Mouse (Mus musculus) olfactory bulb, adult 2 months (tissue): ENCODE results near the gene Bod1. TPM values are rescaled to one million over a fixed set of nuclear protein-coding genes. Genes with fewer than 3 reads are reported as not detected.

Source experiments
- H3K27ac ChIP-seq: fragments of 200-500 bp; 2 replicates; pipeline ENCODE4 v1.5.1; 2012; ENCODE audit warnings: low read depth, low read length; ENCODE audit not compliant: insufficient read depth
- H3K4me1 ChIP-seq: fragments of 200-500 bp; 2 replicates; pipeline ENCODE4 v1.6.1; 2012; ENCODE audit warnings: low read length; ENCODE audit not compliant: control insufficient read depth, insufficient read depth
- H3K4me3 ChIP-seq: fragments of 200-500 bp; 2 replicates; pipeline ENCODE4 v1.5.1; 2012; ENCODE audit warnings: mild to moderate bottlenecking, low read depth, low read length, moderate library complexity; ENCODE audit not compliant: insufficient read depth
- CTCF ChIP-seq: fragments of 200-500 bp; IDR thresholded peaks from 2 replicates; pipeline ENCODE4 v1.5.1; 2012; ENCODE audit warnings: low read depth, mild to moderate bottlenecking, low read length, moderate library complexity; ENCODE audit not compliant: insufficient read depth
- POLR2A ChIP-seq: fragments of 200-500 bp; IDR thresholded peaks from 2 replicates; pipeline ENCODE4 v1.6.1; 2012; ENCODE audit warnings: mild to moderate bottlenecking, low read depth, low read length, moderate library complexity; ENCODE audit not compliant: insufficient read depth
- whole genome bisulfite sequencing: fragments of 180-500 bp; shearing (Covaris S2); methylation state at CpG from one replicate; pipeline ENCODE4 v1.1.7; 2018; 5-methylcytosine and 5-hydroxymethylcytosine counted together
- polyA plus RNA-seq: library from polyadenylated mRNA; stranded (reverse); fragments of >200 nt; gene quantifications from 2 replicates; pipeline ENCODE4 v1.2.4, GENCODE M21; 2012; ENCODE audit warnings: low replicate concordance; ENCODE audit not compliant: missing spikeins, insufficient read depth, insufficient read length

Bod1 gene
- polyA plus RNA-seq, 1 experiment: not detected

DNA sequence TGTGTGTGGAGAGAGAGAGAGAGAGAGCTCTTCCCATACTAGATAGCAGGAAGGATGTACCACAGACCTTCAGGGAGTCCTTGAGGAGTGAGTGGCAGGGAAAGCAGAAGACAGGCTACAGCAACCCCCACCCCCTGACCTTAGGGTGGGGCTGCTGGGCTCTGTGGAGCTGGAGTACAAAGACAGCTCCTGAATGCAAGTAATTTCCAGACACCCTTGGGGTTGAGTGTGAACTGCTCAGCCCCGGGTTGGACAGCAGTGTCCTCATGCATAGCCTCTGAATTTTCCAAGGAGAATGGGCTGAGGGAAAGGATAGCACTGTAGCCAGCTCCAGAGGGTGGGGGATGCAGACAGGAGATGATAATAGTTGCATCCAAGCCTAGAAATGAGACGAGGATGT, 50.9 kb downstream of the Bod1 start:
- TF ChIP-seq POLR2A (no peak), CTCF (no peak)
- Histone ChIP-seq H3K4me1 (0 out of 2 replicates have a peak, but pooled peaks cover 4% of the 10 kb centered on the region), H3K4me3 (no peak overlapping the region), H3K27ac (no peak overlapping the region)
- WGBS: 80% methylated on average over 2 of the region's 2 CpGs

GRCm38 (mm10) chr11:31617797-31618196, 53.9 kb downstream of the Bod1 start:
- Histone ChIP-seq H3K27ac (no peak overlapping the region), H3K4me1 (peaks cover 7% of the 10 kb centered on the region; the same call in 1 of the 2 replicates), H3K4me3 (no peak overlapping the region)
- 92% methylated on average over 3 of the region's 3 CpGs for whole genome bisulfite sequencing
- TF ChIP-seq POLR2A (no peak), CTCF (no peak)

DNA sequence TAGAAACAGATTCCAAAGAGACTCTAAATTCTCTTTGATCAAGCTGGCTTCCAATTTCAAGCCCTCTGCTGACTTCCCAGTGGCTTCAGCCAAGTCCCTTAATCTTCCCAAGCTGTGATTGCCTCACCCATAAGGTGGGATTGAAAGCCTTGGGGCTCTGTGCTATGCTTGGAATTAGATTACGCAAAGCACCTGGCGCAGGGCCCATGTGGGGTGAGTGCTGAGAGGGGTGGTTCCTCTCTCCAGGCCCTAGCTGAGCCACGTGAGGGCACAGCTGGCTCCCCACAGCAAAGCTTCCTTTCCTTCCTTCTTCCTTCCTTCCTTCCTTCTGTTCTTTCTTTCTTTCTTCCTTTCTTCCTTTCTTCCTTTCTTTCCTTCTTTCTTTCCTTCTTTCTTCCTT, 54.4 kb downstream of the Bod1 start:
- no peak overlapping the region for H3K27ac ChIP-seq
- TF ChIP-seq CTCF: no peak
- no peak for TF ChIP-seq POLR2A
- peaks cover 7% of the 10 kb centered on the region; the same call in 1 of the 2 replicates for H3K4me1 ChIP-seq
- H3K4me3 ChIP-seq: no peak overlapping the region
- WGBS: 60% methylated on average over 3 of the region's 3 CpGs

DNA sequence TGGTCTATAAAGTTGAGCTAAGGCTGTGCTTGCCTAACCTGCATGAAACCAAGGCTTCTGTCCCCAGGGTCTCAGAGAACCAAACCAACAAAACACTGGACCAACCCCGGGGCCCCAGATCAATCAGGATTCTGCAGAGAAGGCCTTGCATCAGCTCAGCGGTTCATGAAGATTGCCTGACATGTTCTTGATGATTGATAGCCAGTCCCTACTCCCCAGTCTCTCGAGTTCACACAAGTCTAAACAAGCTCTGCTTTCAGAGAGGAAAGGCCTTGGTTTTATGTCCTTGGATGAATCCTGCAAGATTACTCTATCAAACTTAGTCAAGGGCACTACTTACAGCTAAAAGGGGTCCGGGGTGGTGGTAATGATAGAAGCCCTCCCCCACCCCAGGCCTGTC, 55.0 kb downstream of the Bod1 start:
- no peak overlapping the region for H3K4me3 ChIP-seq
- no peak overlapping the region for H3K27ac ChIP-seq
- no peak for TF ChIP-seq POLR2A
- no peak for TF ChIP-seq CTCF
- 88% methylated on average over 4 of the region's 4 CpGs for WGBS
- H3K4me1 ChIP-seq: peaks cover 7% of the 10 kb centered on the region; the same call in 1 of the 2 replicates

Other genes starting within 250 kb of the Bod1 start
- gene Cpeb4, start 200.3 kb upstream of the Bod1 start, polyA plus RNA-seq: not detected in 2 replicates